Mouse (Mus musculus) liver, embryonic 15.5 days (tissue): ENCODE results near the gene Cacng7. TPM values are rescaled to one million over a fixed set of nuclear protein-coding genes. Genes with fewer than 3 reads are reported as not detected.
A peak's percentile ranks its signal among the peaks of the same experiment; 100 is the strongest.

Experiments used
- ATAC-seq: fragments of 200-750 bp; cut with Nextera tagmentation; 2 replicates; pipeline ENCODE4 v1.8.0; 2017; ENCODE audit warnings: moderate number of reproducible peaks, mild to moderate bottlenecking, moderate library complexity; ENCODE audit not compliant: insufficient read depth
- H3K27ac ChIP-seq: fragments of 300-500 bp; sonication (generic); replicated peaks from 2 replicates; pipeline ENCODE4 v1.5.1; 2015; ENCODE audit warnings: mild to moderate bottlenecking, inconsistent platforms
- H3K27me3 ChIP-seq: fragments of 300-500 bp; sonication (generic); 2 replicates; pipeline ENCODE4 v1.6.1; 2015; ENCODE audit warnings: mild to moderate bottlenecking, inconsistent platforms
- H3K36me3 ChIP-seq: fragments of 300-500 bp; sonication (generic); replicated peaks from 2 replicates; pipeline ENCODE4 v1.6.1; 2015; ENCODE audit warnings: moderate library complexity, mild to moderate bottlenecking, inconsistent platforms
- H3K4me1 ChIP-seq: fragments of 300-500 bp; sonication (generic); replicated peaks from 2 replicates; pipeline ENCODE4 v1.6.1; 2015; ENCODE audit warnings: inconsistent platforms
- H3K4me2 ChIP-seq: fragments of 300-500 bp; sonication (generic); 2 replicates; pipeline ENCODE4 v1.6.1; 2015; ENCODE audit warnings: moderate library complexity, mild to moderate bottlenecking, inconsistent platforms
- H3K4me3 ChIP-seq: fragments of 300-500 bp; sonication (generic); replicated peaks from 2 replicates; pipeline ENCODE4 v1.5.1; 2015; ENCODE audit warnings: mild to moderate bottlenecking, inconsistent platforms
- H3K9ac ChIP-seq: fragments of 300-500 bp; sonication (generic); 2 replicates; pipeline ENCODE4 v1.6.1; 2015; ENCODE audit warnings: moderate library complexity, mild to moderate bottlenecking, inconsistent platforms
- H3K9me3 ChIP-seq: fragments of 300-500 bp; sonication (generic); replicated peaks from 2 replicates; pipeline ENCODE4 v1.6.1; 2016; ENCODE audit warnings: inconsistent platforms
- WGBS: fragments of 180-500 bp; shearing (Covaris S2); methylation state at CpG from one replicate; pipeline ENCODE4 v1.1.7; 2015; ENCODE audit warnings: mixed read lengths; ENCODE audit not compliant: insufficient replicate concordance; 5-methylcytosine and 5-hydroxymethylcytosine counted together
- polyA plus RNA-seq: library from polyadenylated mRNA; unstranded; fragments of >200 nt; fragmentation: Nextera tagmentation; extraction: Ambion mirVana; gene quantifications from 2 replicates; pipeline ENCODE4 v1.2.1, GENCODE M21; 2015

Gene Cacng7
- polyA plus RNA-seq, 1 experiment from 2014 or later = 0.03 TPM

DNA sequence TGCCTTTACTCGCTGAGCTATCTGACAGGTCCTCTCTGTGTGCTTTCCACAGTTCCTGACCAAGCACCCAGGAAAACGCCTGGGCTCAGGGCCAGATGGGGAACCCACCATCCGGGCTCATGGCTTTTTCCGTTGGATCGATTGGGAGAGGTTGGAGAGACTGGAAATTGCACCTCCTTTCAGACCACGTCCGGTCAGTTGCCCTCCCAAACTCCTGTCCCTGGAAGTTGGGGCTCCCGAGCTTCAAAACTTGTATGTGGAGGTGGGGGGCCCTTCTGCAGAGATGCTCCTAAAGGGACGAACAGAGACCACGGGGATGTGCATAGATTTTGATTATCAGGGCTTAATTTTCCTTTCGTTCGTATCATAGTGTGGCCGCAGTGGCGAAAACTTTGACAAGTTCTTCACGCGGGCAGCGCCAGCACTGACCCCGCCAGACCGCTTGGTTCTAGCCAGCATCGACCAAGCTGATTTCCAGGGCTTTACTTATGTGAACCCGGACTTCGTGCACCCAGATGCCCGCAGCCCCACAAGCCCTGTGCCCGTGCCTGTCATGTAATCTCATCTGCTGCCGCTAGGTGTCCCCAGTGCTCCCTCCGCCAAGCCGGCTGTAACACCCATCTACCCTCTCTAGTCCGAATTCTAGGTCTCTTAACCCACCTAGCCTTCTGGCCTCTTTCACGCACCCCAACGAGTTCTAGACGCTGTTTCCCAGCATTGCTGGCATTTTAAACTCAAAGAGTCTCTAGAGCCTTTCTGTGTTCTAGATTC lies 2.8 kb upstream of the Cacng7 start:
- no peaks in the 10 kb centered on the region for H3K4me1 ChIP-seq
- no peaks in the 10 kb centered on the region for H3K9me3 ChIP-seq
- H3K4me2 ChIP-seq = 0 out of 2 replicates have a peak overlapping the region, but pooled peaks have one; percentile 18
- WGBS = 14% methylated on average over 31 of the region's 31 CpGs
- H3K36me3 ChIP-seq = no peaks in the 10 kb centered on the region
- no peak overlapping the region for H3K27ac ChIP-seq
- H3K27me3 ChIP-seq = peaks cover 56% of the 10 kb centered on the region
- H3K4me3 ChIP-seq = no peak overlapping the region
- no peak for ATAC-seq
- no peak overlapping the region for H3K9ac ChIP-seq

DNA sequence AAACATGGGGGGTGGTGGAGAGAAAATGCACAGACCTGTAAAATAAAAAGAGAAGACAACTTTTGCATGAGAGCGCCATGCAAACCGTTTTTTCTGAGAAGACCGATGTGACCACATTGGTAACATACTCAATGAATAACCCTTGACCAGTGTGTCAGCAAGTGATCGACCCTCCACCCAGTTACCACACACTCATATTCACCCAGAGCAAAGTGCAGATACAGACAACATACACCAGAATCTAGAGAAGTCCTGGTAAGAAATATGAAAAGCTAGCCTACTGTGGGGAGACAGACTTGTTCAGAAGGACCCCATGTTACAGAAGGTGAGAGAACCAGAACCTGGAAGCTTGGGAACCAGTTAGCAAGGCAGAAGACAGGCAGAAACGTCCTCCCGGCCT lies 1.6 kb upstream of the Cacng7 start:
- Histone ChIP-seq H3K9me3 (no peaks in the 10 kb centered on the region), H3K36me3 (no peaks in the 10 kb centered on the region), H3K27me3 (peaks cover 60% of the 10 kb centered on the region)

GRCm38 (mm10) chr7:3331581-3332223 lies 1.1 kb upstream of the Cacng7 start:
- H3K4me3 ChIP-seq = no peak overlapping the region; the same call in 1 of the 2 replicates
- H3K9me3 ChIP-seq = no peaks in the 10 kb centered on the region
- H3K27ac ChIP-seq = no peak overlapping the region
- no peak overlapping the region for H3K9ac ChIP-seq
- H3K4me1 ChIP-seq = no peaks in the 10 kb centered on the region
- H3K36me3 ChIP-seq = no peaks in the 10 kb centered on the region
- H3K4me2 ChIP-seq = peak overlapping the region; percentile 33; the same call in 1 of the 2 replicates
- ATAC-seq = peak; percentile 22; the same call in 1 of the 2 replicates
- 1% methylated on average over 27 of the region's 27 CpGs for WGBS
- H3K27me3 ChIP-seq = peaks cover 64% of the 10 kb centered on the region

More for the DNA sequence above, 1.6 kb upstream of the Cacng7 start:
- Histone ChIP-seq H3K4me1 (no peaks in the 10 kb centered on the region), H3K27ac (no peak overlapping the region), H3K4me3 (no peak overlapping the region), H3K9ac (no peak overlapping the region), H3K4me2 (no peak overlapping the region)
- ATAC-seq = no peak
- 40% methylated on average over 6 of the region's 6 CpGs for whole genome bisulfite sequencing

DNA sequence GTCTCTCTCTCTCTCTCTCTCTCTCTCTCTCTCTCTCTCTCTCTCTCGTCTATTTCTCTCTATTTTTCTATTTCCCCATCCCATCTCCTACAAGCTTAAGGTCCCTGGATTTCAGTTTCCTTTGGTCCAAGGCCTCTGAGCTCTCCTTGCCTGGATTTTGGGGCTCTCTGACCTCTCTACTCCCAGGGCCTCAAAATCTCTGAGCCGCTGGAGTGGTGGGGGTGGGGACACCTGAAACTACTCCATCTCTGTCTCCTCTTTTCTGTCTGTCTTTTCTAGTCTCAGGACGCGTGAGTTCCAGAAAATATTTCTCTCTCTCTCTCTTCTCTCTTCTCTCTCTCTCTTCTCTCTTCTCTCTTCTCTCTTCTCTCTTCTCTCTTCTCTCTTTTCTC lies 535 bp upstream of the Cacng7 start:
- 12% methylated on average over 4 of the region's 4 CpGs for WGBS
- H3K27ac ChIP-seq = no peak overlapping the region
- no peaks in the 10 kb centered on the region for H3K4me1 ChIP-seq
- no peaks in the 10 kb centered on the region for H3K9me3 ChIP-seq
- H3K4me2 ChIP-seq = no peak overlapping the region
- H3K4me3 ChIP-seq = no peak overlapping the region
- ATAC-seq = no peak
- H3K36me3 ChIP-seq = no peaks in the 10 kb centered on the region
- peaks cover 65% of the 10 kb centered on the region for H3K27me3 ChIP-seq
- no peak overlapping the region for H3K9ac ChIP-seq

- no peak overlapping the region for H3K4me3 ChIP-seq
- no peaks in the 10 kb centered on the region for H3K4me1 ChIP-seq
- H3K27me3 ChIP-seq = peaks cover 65% of the 10 kb centered on the region
- 8% methylated on average over 5 of the region's 5 CpGs for WGBS
- H3K9me3 ChIP-seq = no peaks in the 10 kb centered on the region
- no peaks in the 10 kb centered on the region for H3K36me3 ChIP-seq
- no peak for ATAC-seq
- H3K4me2 ChIP-seq = no peak overlapping the region
- no peak overlapping the region for H3K27ac ChIP-seq
- H3K9ac ChIP-seq = no peak overlapping the region
Measured at GRCm38 (mm10) chr7:3333542-3333941, 787 bp downstream of the Cacng7 start.

- Histone ChIP-seq H3K27ac (no peak overlapping the region), H3K27me3 (peaks cover 41% of the 10 kb centered on the region), H3K9ac (no peak overlapping the region), H3K9me3 (no peaks in the 10 kb centered on the region), H3K4me1 (no peaks in the 10 kb centered on the region), H3K36me3 (no peaks in the 10 kb centered on the region), H3K4me3 (no peak overlapping the region), H3K4me2 (no peak overlapping the region)
- no peak for ATAC-seq
- WGBS = 50% methylated on average over 17 of the region's 17 CpGs
Measured at GRCm38 (mm10) chr7:3336412-3336811, 3.7 kb downstream of the Cacng7 start.

DNA sequence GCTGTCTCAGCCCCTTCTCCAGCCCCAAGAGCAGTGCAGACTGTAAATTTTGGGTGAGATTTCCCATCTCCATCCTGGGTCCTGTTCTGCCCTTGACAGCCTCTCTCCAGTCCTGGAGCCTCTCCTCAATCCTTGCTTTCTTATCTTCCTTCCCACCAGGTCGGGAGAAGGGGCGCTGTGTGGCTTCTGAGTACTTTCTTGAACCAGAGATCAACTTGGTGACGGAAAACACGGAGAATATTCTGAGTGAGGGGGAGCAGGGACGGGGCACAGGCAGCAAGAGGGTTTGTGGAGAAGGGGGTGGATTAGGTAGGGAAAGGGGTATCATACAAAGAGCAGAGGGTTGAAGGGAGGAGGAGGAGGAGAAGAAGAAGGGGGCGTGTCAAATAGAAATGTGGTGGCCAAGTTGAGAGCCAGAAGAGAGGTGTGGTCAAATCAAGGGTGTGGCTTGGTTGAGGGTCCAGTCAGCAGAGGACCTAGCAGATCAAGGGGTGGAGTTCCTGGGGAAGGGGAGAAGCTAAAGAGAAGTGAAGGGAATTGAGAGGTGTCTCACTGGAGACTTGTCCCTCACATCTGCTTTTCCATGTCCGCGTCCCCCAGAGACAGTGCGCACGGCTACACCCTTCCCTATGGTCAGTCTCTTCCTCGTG lies 5.7 kb downstream of the Cacng7 start:
- no peak overlapping the region for H3K27ac ChIP-seq
- no peak for ATAC-seq
- H3K9ac ChIP-seq = no peak overlapping the region
- peaks cover 21% of the 10 kb centered on the region for H3K27me3 ChIP-seq
- H3K36me3 ChIP-seq = no peaks in the 10 kb centered on the region
- H3K4me2 ChIP-seq = no peak overlapping the region
- no peaks in the 10 kb centered on the region for H3K9me3 ChIP-seq
- H3K4me3 ChIP-seq = no peak overlapping the region
- WGBS = 50% methylated on average over 11 of the region's 11 CpGs
- H3K4me1 ChIP-seq = no peaks in the 10 kb centered on the region

- 70% methylated on average over 11 of the region's 11 CpGs for WGBS
Measured at GRCm38 (mm10) chr7:3339010-3339409, 6.3 kb downstream of the Cacng7 start.

GRCm38 (mm10) chr7:3343861-3344260 lies 11.1 kb downstream of the Cacng7 start:
- 47% methylated on average over 3 of the region's 3 CpGs for WGBS
- H3K4me1 ChIP-seq = no peaks in the 10 kb centered on the region
- no peak overlapping the region for H3K9ac ChIP-seq
- no peak overlapping the region for H3K4me3 ChIP-seq
- H3K4me2 ChIP-seq = no peak overlapping the region
- no peaks in the 10 kb centered on the region for H3K36me3 ChIP-seq
- no peak for ATAC-seq
- no peak overlapping the region for H3K27ac ChIP-seq
- no peaks in the 10 kb centered on the region for H3K9me3 ChIP-seq
- H3K27me3 ChIP-seq = no peaks in the 10 kb centered on the region

More at GRCm38 (mm10) chr7:3339010-3339409, 6.3 kb downstream of the Cacng7 start:
- Histone ChIP-seq H3K4me3 (no peak overlapping the region), H3K27me3 (peaks cover 15% of the 10 kb centered on the region), H3K4me1 (no peaks in the 10 kb centered on the region), H3K9me3 (no peaks in the 10 kb centered on the region), H3K9ac (no peak overlapping the region), H3K27ac (no peak overlapping the region), H3K4me2 (no peak overlapping the region), H3K36me3 (no peaks in the 10 kb centered on the region)
- no peak for ATAC-seq

GRCm38 (mm10) chr7:3345301-3345700 lies 12.5 kb downstream of the Cacng7 start:
- 72% methylated on average over 3 of the region's 3 CpGs for WGBS
- no peaks in the 10 kb centered on the region for H3K4me1 ChIP-seq
- H3K9me3 ChIP-seq = no peaks in the 10 kb centered on the region
- H3K9ac ChIP-seq = no peak overlapping the region
- H3K4me3 ChIP-seq = no peak overlapping the region
- no peak overlapping the region for H3K27ac ChIP-seq
- no peak for ATAC-seq
- H3K4me2 ChIP-seq = no peak overlapping the region
- no peaks in the 10 kb centered on the region for H3K36me3 ChIP-seq
- no peaks in the 10 kb centered on the region for H3K27me3 ChIP-seq
